In the genomic region with DNA sequence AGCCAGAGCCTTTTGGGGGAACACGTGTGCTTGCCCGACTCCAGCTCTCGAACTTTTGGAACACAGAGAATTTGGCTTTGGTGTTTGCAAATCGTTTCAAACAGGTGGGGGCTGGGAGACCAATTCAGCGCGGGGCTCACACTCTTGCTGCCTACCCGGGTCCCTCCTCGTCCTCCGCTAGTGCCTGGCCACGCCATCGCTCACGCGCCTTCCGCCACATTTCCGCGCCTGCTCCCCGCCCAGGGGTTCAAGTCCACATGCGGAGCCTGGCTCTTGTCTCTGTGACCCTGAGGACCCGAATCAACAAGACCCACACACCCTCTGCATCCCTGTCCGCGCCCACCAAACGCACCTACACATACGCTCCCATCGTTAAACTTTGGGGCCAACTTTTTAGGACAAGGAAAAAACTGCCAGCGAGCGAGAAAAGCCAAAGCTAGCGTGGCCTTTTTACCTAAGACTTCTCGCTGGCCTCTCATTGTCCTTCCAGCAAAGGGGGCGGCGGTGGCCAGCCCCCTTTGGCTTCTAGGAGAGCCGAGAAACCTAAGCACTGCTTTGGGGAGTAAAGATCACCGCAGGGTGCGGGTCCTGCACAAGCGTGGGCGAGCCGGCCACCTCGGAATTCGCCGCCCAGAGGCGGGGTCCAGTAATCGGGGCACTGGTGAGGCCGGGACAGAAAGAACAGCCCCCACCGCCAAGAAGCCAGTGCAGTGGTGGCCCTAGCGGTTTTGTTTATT, we compare ENCODE assay signal across 8 mouse cellular contexts. TPM values are rescaled to one million over a fixed set of nuclear protein-coding genes. Genes with fewer than 3 reads are reported as not detected.
DNase-seq lines count a peak whose midpoint lies in the region; ATAC-seq and TF ChIP-seq lines count a peak whose summit lies in the region.

No protein-coding gene starts in this region.

- no peak for DNase-seq in spleen, adult 2 months (ENCODE audit: low read depth in 1 of 2, low spot score in 2 of 2)
- no peak for DNase-seq in spleen, postnatal 36 days (ENCODE audit: low spot score in 2 of 2)
- DNase-seq in cerebellum, adult 11 months = peak; percentile 39

- no peak for TF ChIP-seq CTCF in spleen, adult 2 months (IDR thresholded peaks at IDR 0.05; ENCODE audit: extremely low read depth, insufficient read depth, insufficient read length, insufficient replicate concordance)

- H3K9ac ChIP-seq in forebrain, embryonic 16.5 days (replicated peaks; ENCODE audit: low read depth, low read length) = peak overlapping the region; percentile 37
- H3K9ac ChIP-seq in intestine, embryonic 16.5 days (ENCODE audit: low read depth, low read length) = peak overlapping the region; percentile 92
- H3K9ac ChIP-seq in lung, embryonic 16.5 days (ENCODE audit: low read length) = peak overlapping the region; percentile 66
- H3K9ac ChIP-seq in stomach, embryonic 14.5 days (replicated peaks; ENCODE audit: low read depth, low read length) = peak overlapping the region; percentile 62

- no peak for TF ChIP-seq POLR2A in spleen, adult 2 months (IDR thresholded peaks at IDR 0.05; ENCODE audit: low read depth, low read length)

- H3K4me2 ChIP-seq in forebrain, embryonic 16.5 days (ENCODE audit: low read length) = peak overlapping the region; percentile 98
- peak overlapping the region; percentile 96 for H3K4me2 ChIP-seq in intestine, embryonic 16.5 days (ENCODE audit: low read depth, low read length)
- H3K4me2 ChIP-seq in lung, embryonic 16.5 days (ENCODE audit: low read depth, low read length) = peak overlapping the region; percentile 86
- H3K4me2 ChIP-seq in stomach, embryonic 14.5 days (replicated peaks; ENCODE audit: low read depth, low read length) = peak overlapping the region; percentile 94

- H3K27ac ChIP-seq in spleen, adult 2 months (ENCODE audit: insufficient read depth, low read length) = 0 out of 2 replicates have a peak overlapping the region, but pooled peaks have one; percentile 1
- no peak overlapping the region for H3K27ac ChIP-seq in forebrain, embryonic 16.5 days (ENCODE audit: low read length)
- peak overlapping the region; percentile 100 for H3K27ac ChIP-seq in intestine, embryonic 16.5 days (ENCODE audit: low read length)
- H3K27ac ChIP-seq in lung, embryonic 16.5 days (ENCODE audit: low read length) = peak overlapping the region; percentile 86
- H3K27ac ChIP-seq in stomach, embryonic 14.5 days (ENCODE audit: low read length) = peak overlapping the region; percentile 99

- ATAC-seq in forebrain, embryonic 16.5 days = peak; percentile 51
- peak; percentile 82 for ATAC-seq in intestine, embryonic 16.5 days
- ATAC-seq in lung, embryonic 16.5 days (ENCODE audit: low read depth) = peak; percentile 60
- ATAC-seq in stomach, embryonic 14.5 days (ENCODE audit: insufficient number of reproducible peaks, insufficient read depth, low FRiP score, low read depth) = peak; percentile 66
- ATAC-seq in monocyte, adult 5-6 weeks (replicated peaks; ENCODE audit: insufficient number of reproducible peaks, low FRiP score, low TSS enrichment, poor library complexity, severe bottlenecking) = no peak

- H3K27me3 ChIP-seq in spleen, adult 2 months (ENCODE audit: control insufficient read depth, insufficient read depth, low read length) = peaks cover 17% of the 10 kb centered on the region
- no peaks in the 10 kb centered on the region for H3K27me3 ChIP-seq in forebrain, embryonic 16.5 days (replicated peaks; ENCODE audit: control insufficient read depth, insufficient read depth, low read length)
- no peaks in the 10 kb centered on the region; the same call in 1 of the 2 replicates for H3K27me3 ChIP-seq in intestine, embryonic 16.5 days (replicated peaks; ENCODE audit: control insufficient read depth, insufficient read depth, low read length)
- no peaks in the 10 kb centered on the region for H3K27me3 ChIP-seq in lung, embryonic 16.5 days (ENCODE audit: control insufficient read depth, insufficient read depth, low read depth, low read length)
- H3K27me3 ChIP-seq in stomach, embryonic 14.5 days (ENCODE audit: control insufficient read depth, insufficient read depth, low read length) = no peaks in the 10 kb centered on the region

- peaks cover 4% of the 10 kb centered on the region; the same call in 1 of the 2 replicates for H3K4me1 ChIP-seq in spleen, adult 2 months (ENCODE audit: control insufficient read depth, insufficient read depth, insufficient read length)
- peaks cover 27% of the 10 kb centered on the region for H3K4me1 ChIP-seq in forebrain, embryonic 16.5 days (replicated peaks; ENCODE audit: control insufficient read depth, insufficient read depth, low read length)
- peaks cover 16% of the 10 kb centered on the region for H3K4me1 ChIP-seq in intestine, embryonic 16.5 days (ENCODE audit: control insufficient read depth, insufficient read depth, low read length)
- H3K4me1 ChIP-seq in lung, embryonic 16.5 days (replicated peaks; ENCODE audit: control insufficient read depth, insufficient read depth, low read length) = peaks cover 11% of the 10 kb centered on the region
- H3K4me1 ChIP-seq in stomach, embryonic 14.5 days (ENCODE audit: control insufficient read depth, insufficient read depth, low read length) = peaks cover 12% of the 10 kb centered on the region

- WGBS in spleen, adult 2 months = 2% methylated on average over 44 of the region's 44 CpGs
- WGBS in forebrain, embryonic 16.5 days = under 1% methylated on average over 44 of the region's 44 CpGs
- under 1% methylated on average over 44 of the region's 44 CpGs for WGBS in intestine, embryonic 16.5 days
- under 1% methylated on average over 44 of the region's 44 CpGs for WGBS in lung, embryonic 16.5 days
- WGBS in stomach, embryonic 14.5 days = under 1% methylated on average over 44 of the region's 44 CpGs

- H3K9me3 ChIP-seq in forebrain, embryonic 16.5 days (ENCODE audit: control insufficient read depth, low read length) = no peaks in the 10 kb centered on the region
- peaks cover 6% of the 10 kb centered on the region; the same call in 1 of the 2 replicates for H3K9me3 ChIP-seq in intestine, embryonic 16.5 days (ENCODE audit: control insufficient read depth, low read length)
- 0 out of 2 replicates have a peak, but pooled peaks cover 3% of the 10 kb centered on the region for H3K9me3 ChIP-seq in lung, embryonic 16.5 days (ENCODE audit: control insufficient read depth, low read length)
- H3K9me3 ChIP-seq in stomach, embryonic 14.5 days (ENCODE audit: control insufficient read depth, low read depth, low read length) = peaks cover 6% of the 10 kb centered on the region

- peak overlapping the region; percentile 42 for H3K4me3 ChIP-seq in spleen, adult 2 months (ENCODE audit: extremely low read depth, insufficient read depth, insufficient read length)
- peak overlapping the region; percentile 83 for H3K4me3 ChIP-seq in forebrain, embryonic 16.5 days (replicated peaks; ENCODE audit: low read length)
- H3K4me3 ChIP-seq in intestine, embryonic 16.5 days (ENCODE audit: low read length) = peak overlapping the region; percentile 88
- H3K4me3 ChIP-seq in lung, embryonic 16.5 days (ENCODE audit: low read length) = peak overlapping the region; percentile 72
- peak overlapping the region; percentile 82 for H3K4me3 ChIP-seq in stomach, embryonic 14.5 days (ENCODE audit: low read depth, low read length)

- no peaks in the 10 kb centered on the region for H3K36me3 ChIP-seq in spleen, adult 2 months (ENCODE audit: control insufficient read depth, insufficient read depth, low read length)
- no peaks in the 10 kb centered on the region for H3K36me3 ChIP-seq in forebrain, embryonic 16.5 days (ENCODE audit: control insufficient read depth, insufficient read depth)
- no peaks in the 10 kb centered on the region for H3K36me3 ChIP-seq in intestine, embryonic 16.5 days (ENCODE audit: control insufficient read depth, insufficient read depth, low read length)
- H3K36me3 ChIP-seq in lung, embryonic 16.5 days (ENCODE audit: control insufficient read depth, insufficient read depth, low read length) = no peaks in the 10 kb centered on the region
- H3K36me3 ChIP-seq in stomach, embryonic 14.5 days (ENCODE audit: control insufficient read depth, insufficient read depth, low read length) = no peaks in the 10 kb centered on the region

RNA-seq across cellular contexts. Expression of a gene that starts 0.5 kb away (rescaled TPM):
- polyA plus RNA-seq in spleen, adult 2 months (2012; rRNA removed) = 1.4 and 1.6 TPM in 2 replicates
- 35.7 and 36.2 TPM in 2 replicates for polyA plus RNA-seq in forebrain, embryonic 16.5 days (2015; fragmentation: Nextera tagmentation; extraction: Ambion mirVana)
- 6.7 and 6.8 TPM in 2 replicates for polyA plus RNA-seq in intestine, embryonic 16.5 days (2015; fragmentation: Nextera tagmentation; extraction: Ambion mirVana)
- polyA plus RNA-seq in lung, embryonic 16.5 days (2015; fragmentation: Nextera tagmentation; extraction: Ambion mirVana) = 8.9 and 9.4 TPM in 2 replicates
- 12.4 and 15.0 TPM in 2 replicates for polyA plus RNA-seq in stomach, embryonic 14.5 days (2014; fragmentation: Nextera tagmentation; extraction: Ambion mirVana)
- total RNA-seq in monocyte, adult 5-6 weeks (2017) = not detected in 3 replicates

Comparison
In these comparisons a context has a peak if more than half of its experiments do, and no peak if none do; other contexts are left out.
1. H3K9ac ChIP-seq: peak in every context shown above with its lines; median percentile 92 in intestine, embryonic 16.5 days; 66 in lung, embryonic 16.5 days; 62 in stomach, embryonic 14.5 days; 37 in forebrain, embryonic 16.5 days.